8 mouse cellular contexts compared by ENCODE assay signal in genomic region chr11:67052321-67052952, GRCm38 (mm10). TPM values are rescaled to one million over a fixed set of nuclear protein-coding genes. Genes with fewer than 3 reads are reported as not detected.
A peak's percentile ranks its signal among the peaks of the same experiment; 100 is the strongest.
DNase-seq lines count a peak whose midpoint lies in the region; ATAC-seq and TF ChIP-seq lines count a peak whose summit lies in the region.

TSS of gene Adprm (minus strand) at chr11:67052594.
TSS of gene Sco1 (plus strand) at chr11:67052670.

- peak within 1 kb of the TSS; percentile 83 for H3K9ac ChIP-seq in heart, embryonic 11.5 days (ENCODE audit: low read depth, low read length)
- H3K9ac ChIP-seq in kidney, embryonic 16.5 days (replicated peaks; ENCODE audit: low read length): peak within 1 kb of the TSS; percentile 87
- peak within 1 kb of the TSS; percentile 94 for H3K9ac ChIP-seq in liver, adult 2 months (ENCODE audit: low read depth, low read length)

- peaks cover 28% of the 10 kb centered on the region for H3K4me1 ChIP-seq in erythroblast, embryonic 14.5 days (ENCODE audit: control insufficient read depth)
- H3K4me1 ChIP-seq in heart, embryonic 11.5 days (ENCODE audit: control insufficient read depth, insufficient read depth, low read length): peaks cover 8% of the 10 kb centered on the region; the same call in 1 of the 2 replicates
- H3K4me1 ChIP-seq in kidney, embryonic 16.5 days (ENCODE audit: insufficient read depth, low read length): peaks cover 9% of the 10 kb centered on the region
- H3K4me1 ChIP-seq in liver, adult 2 months (ENCODE audit: control insufficient read depth, insufficient read depth, low read length): peaks cover 17% of the 10 kb centered on the region

- H3ac ChIP-seq in C2C12 (ENCODE audit: control insufficient read depth, insufficient read length, low read depth): peak within 1 kb of the TSS; percentile 97
- peak within 1 kb of the TSS; percentile 38 for H3ac ChIP-seq in myocyte (ENCODE audit: control insufficient read depth, insufficient read length)

- WGBS in heart, embryonic 11.5 days (ENCODE audit: insufficient replicate concordance): under 1% methylated on average over 50 of the region's 50 CpGs
- under 1% methylated on average over 50 of the region's 50 CpGs for WGBS in kidney, embryonic 16.5 days
- WGBS in liver, adult 2 months: under 1% methylated on average over 50 of the region's 50 CpGs

- peak within 1 kb of the TSS; percentile 57; the same call in 1 of the 2 replicates for H3K27ac ChIP-seq in heart, embryonic 11.5 days (ENCODE audit: low read depth, low read length)
- H3K27ac ChIP-seq in kidney, embryonic 16.5 days (ENCODE audit: low read length): peak within 1 kb of the TSS; percentile 83
- peak within 1 kb of the TSS; percentile 92 for H3K27ac ChIP-seq in liver, adult 2 months (replicated peaks; ENCODE audit: insufficient read depth, low read depth, low read length)

- TF ChIP-seq POLR2A in brain, embryonic 14.5 days (IDR thresholded peaks at IDR 0.05; ENCODE audit: borderline replicate concordance, extremely low read depth, insufficient read depth, insufficient read length, poor library complexity, severe bottlenecking): peak; percentile 70; the same call in 1 of the 2 replicates
- peak; percentile 70 for TF ChIP-seq POLR2A in liver, adult 2 months (IDR thresholded peaks at IDR 0.05; ENCODE audit: extremely low read depth, insufficient read depth, low read length)
- TF ChIP-seq POLR2A in myocyte (IDR thresholded peaks at IDR 0.05; ENCODE audit: insufficient read length, low read depth): peak; percentile 99

- H3K4me2 ChIP-seq in heart, embryonic 11.5 days: peak within 1 kb of the TSS; percentile 68
- H3K4me2 ChIP-seq in kidney, embryonic 16.5 days (replicated peaks; ENCODE audit: low read depth, low read length): peak within 1 kb of the TSS; percentile 75
- H3K4me2 ChIP-seq in myocyte (ENCODE audit: low read depth): peak within 1 kb of the TSS; percentile 88

- no peak for TF ChIP-seq CTCF in C2C12 (IDR thresholded peaks at IDR 0.05; ENCODE audit: control insufficient read depth, insufficient read depth, insufficient read length)
- TF ChIP-seq CTCF in brain, embryonic 14.5 days (IDR thresholded peaks at IDR 0.05; ENCODE audit: borderline replicate concordance, extremely low read depth, insufficient read depth, insufficient read length): peak; percentile 44; the same call in 1 of the 2 replicates
- peak; percentile 20; the same call in 1 of the 2 replicates for TF ChIP-seq CTCF in liver, adult 2 months (IDR thresholded peaks at IDR 0.05; ENCODE audit: low read depth, low read length)

- H3K4me3 ChIP-seq in C2C12 (ENCODE audit: insufficient read depth, poor library complexity, severe bottlenecking) (peak within 1 kb of the TSS; percentile 89), myocyte (peak within 1 kb of the TSS; percentile 92)
- peak within 1 kb of the TSS; percentile 78 for H3K4me3 ChIP-seq in erythroblast, embryonic 14.5 days (replicated peaks)
- H3K4me3 ChIP-seq in heart, embryonic 11.5 days (ENCODE audit: low read depth, low read length): peak within 1 kb of the TSS; percentile 93
- H3K4me3 ChIP-seq in kidney, embryonic 16.5 days (ENCODE audit: low read length): peak within 1 kb of the TSS; percentile 93
- H3K4me3 ChIP-seq in liver, adult 2 months (ENCODE audit: insufficient read depth, low read depth, low read length): peak within 1 kb of the TSS; percentile 95

- H3K36me3 ChIP-seq in C2C12 (ENCODE audit: control insufficient read depth, insufficient read depth): peaks cover 34% of the 10 kb centered on the region
- peaks cover 25% of the 10 kb centered on the region for H3K36me3 ChIP-seq in erythroblast, embryonic 14.5 days (ENCODE audit: control insufficient read depth)
- H3K36me3 ChIP-seq in heart, embryonic 11.5 days (ENCODE audit: control insufficient read depth, insufficient read depth, low read length): peaks cover 11% of the 10 kb centered on the region; the same call in 1 of the 2 replicates
- H3K36me3 ChIP-seq in kidney, embryonic 16.5 days (ENCODE audit: insufficient read depth, low read length): peaks cover 18% of the 10 kb centered on the region
- H3K36me3 ChIP-seq in liver, adult 2 months (ENCODE audit: control insufficient read depth, insufficient read depth, low read length): peaks cover 18% of the 10 kb centered on the region
- peaks cover 18% of the 10 kb centered on the region for H3K36me3 ChIP-seq in myocyte (ENCODE audit: control insufficient read depth, insufficient read depth)
- peaks cover 6% of the 10 kb centered on the region for H3K36me3 ChIP-seq in splenic B cell, adult 2 months (ENCODE audit: control insufficient read depth, insufficient read depth, low read length, poor library complexity, severe bottlenecking)

- H3K27me3 ChIP-seq in C2C12 (ENCODE audit: control insufficient read depth, insufficient read depth, insufficient read length) (no peaks in the 10 kb centered on the region), myocyte (ENCODE audit: control insufficient read depth, insufficient read depth, insufficient read length) (no peaks in the 10 kb centered on the region)
- no peaks in the 10 kb centered on the region for H3K27me3 ChIP-seq in erythroblast, embryonic 14.5 days (ENCODE audit: control insufficient read depth)
- no peaks in the 10 kb centered on the region for H3K27me3 ChIP-seq in heart, embryonic 11.5 days (ENCODE audit: control insufficient read depth, insufficient read depth, low read length)
- no peaks in the 10 kb centered on the region for H3K27me3 ChIP-seq in kidney, embryonic 16.5 days (ENCODE audit: insufficient read depth, low read length)
- H3K27me3 ChIP-seq in liver, adult 2 months (ENCODE audit: control insufficient read depth, insufficient read depth, low read length): no peaks in the 10 kb centered on the region
- no peaks in the 10 kb centered on the region for H3K27me3 ChIP-seq in splenic B cell, adult 2 months (ENCODE audit: control insufficient read depth, insufficient read depth, low read length, poor library complexity, severe bottlenecking)

- H3K79me2 ChIP-seq in C2C12 (ENCODE audit: control insufficient read depth, insufficient read depth): peaks cover 57% of the 10 kb centered on the region
- peaks cover 13% of the 10 kb centered on the region; the same call in 1 of the 2 replicates for H3K79me2 ChIP-seq in liver, adult 2 months (ENCODE audit: control insufficient read depth, insufficient read depth, low read length)
- H3K79me2 ChIP-seq in myocyte (ENCODE audit: control insufficient read depth, insufficient read depth): peaks cover 36% of the 10 kb centered on the region

- ATAC-seq in heart, embryonic 11.5 days (replicated peaks; ENCODE audit: insufficient number of reproducible peaks, low FRiP score, low TSS enrichment): peak; percentile 89
- peak; percentile 98 for ATAC-seq in kidney, embryonic 16.5 days (ENCODE audit: low FRiP score, low TSS enrichment)

- DNase-seq in brain, embryonic 14.5 days (ENCODE audit: low read depth): peak; percentile 95
- DNase-seq in liver, adult 2 months (ENCODE audit: extremely low read depth, low read depth, low spot score): peak; percentile 93
- peak; percentile 79 for DNase-seq in splenic B cell, adult 2 months (ENCODE audit: low read depth, low spot score)

- H3K79me3 ChIP-seq in C2C12 (ENCODE audit: low read depth): peaks cover 21% of the 10 kb centered on the region

- no peaks in the 10 kb centered on the region for H3K9me3 ChIP-seq in erythroblast, embryonic 14.5 days (ENCODE audit: control insufficient read depth, low read length)
- H3K9me3 ChIP-seq in heart, embryonic 11.5 days (replicated peaks; ENCODE audit: control insufficient read depth, low read length): no peaks in the 10 kb centered on the region
- no peaks in the 10 kb centered on the region for H3K9me3 ChIP-seq in kidney, embryonic 16.5 days (ENCODE audit: low read length)

TF ChIP-seq in C2C12, 6 proteins besides CTCF, POLR2A, EP300 and RAD21:
- TF ChIP-seq MYOD1 (IDR thresholded peaks at IDR 0.05; ENCODE audit: control insufficient read depth, insufficient read length, low read depth) (no peak), FOSL1 (IDR thresholded peaks at IDR 0.05; ENCODE audit: insufficient read depth, low read length, poor library complexity, severe bottlenecking) (no peak), CEBPB (IDR thresholded peaks at IDR 0.05; ENCODE audit: low read depth) (no peak), MAX (IDR thresholded peaks at IDR 0.05) (no peak), MYOG (IDR thresholded peaks at IDR 0.05; ENCODE audit: control insufficient read depth, extremely low read depth, insufficient read length) (no peak)

TF ChIP-seq in myocyte, 11 proteins besides CTCF, POLR2A, EP300 and RAD21 (continues in another document):
- TF ChIP-seq MYOD1 (IDR thresholded peaks at IDR 0.05; ENCODE audit: control insufficient read depth in 1 of 3, insufficient read length in 2 of 3, low read depth in 2 of 3): peak in 1 of 3 experiments; percentile 23
- TF ChIP-seq POLR2AphosphoS2 (IDR thresholded peaks at IDR 0.05; ENCODE audit: insufficient read length, low read depth): peak; percentile 91
- no peak for TF ChIP-seq CEBPB (IDR thresholded peaks at IDR 0.05; ENCODE audit: insufficient read depth, poor library complexity, severe bottlenecking)
- peak; percentile 74 for TF ChIP-seq E2F4 (IDR thresholded peaks at IDR 0.05; ENCODE audit: insufficient read depth)
- TF ChIP-seq REST (IDR thresholded peaks at IDR 0.05; ENCODE audit: insufficient read depth, insufficient read length): no peak
- no peak for TF ChIP-seq MAX (IDR thresholded peaks at IDR 0.05; ENCODE audit: low read depth)
- TF ChIP-seq USF1 (IDR thresholded peaks at IDR 0.05; ENCODE audit: low read depth): no peak
- TF ChIP-seq MYOG (IDR thresholded peaks at IDR 0.05; ENCODE audit: control insufficient read depth in 1 of 3, insufficient read depth in 1 of 3, insufficient read length in 2 of 3, low read depth in 2 of 3): no peak

RNA-seq across cellular contexts. Expression of gene Adprm, which starts in this region (rescaled TPM):
- polyA plus RNA-seq in C2C12 (2012; fragmentation: generic; extraction: Trizol) (12.4 TPM), myocyte (2012; fragmentation: generic; extraction: Trizol) (13.1 TPM)
- 28.8 and 33.5 TPM in 2 replicates for polyA plus RNA-seq in brain, embryonic 14.5 days (2012; rRNA removed)
- polyA plus RNA-seq in erythroblast, embryonic 14.5 days (2012): 0.11 and 0.21 TPM in 2 replicates
- polyA plus RNA-seq in heart, embryonic 11.5 days (2014; fragmentation: Nextera tagmentation; extraction: Ambion mirVana): 18.9 and 21.2 TPM in 2 replicates
- 29.9 TPM in 2 replicates for polyA plus RNA-seq in kidney, embryonic 16.5 days (2015; fragmentation: Nextera tagmentation; extraction: Ambion mirVana)
- total RNA-seq in liver, adult 2 months (2014; rRNA removed): 25.2 and 36.5 TPM in 2 replicates
- 10.8 and 14.0 TPM in 2 replicates for polyA plus RNA-seq in liver, adult 2 months (2012; rRNA removed)

RNA-seq across cellular contexts. Expression of gene Sco1, which starts in this region (rescaled TPM):
- polyA plus RNA-seq in C2C12 (2012; fragmentation: generic; extraction: Trizol) (8.3 TPM), myocyte (2012; fragmentation: generic; extraction: Trizol) (14.7 TPM)
- 5.6 and 7.5 TPM in 2 replicates for polyA plus RNA-seq in brain, embryonic 14.5 days (2012; rRNA removed)
- polyA plus RNA-seq in erythroblast, embryonic 14.5 days (2012): 0.03 and 0.09 TPM in 2 replicates
- polyA plus RNA-seq in heart, embryonic 11.5 days (2014; fragmentation: Nextera tagmentation; extraction: Ambion mirVana): 24.2 and 24.9 TPM in 2 replicates
- 16.3 and 17.7 TPM in 2 replicates for polyA plus RNA-seq in kidney, embryonic 16.5 days (2015; fragmentation: Nextera tagmentation; extraction: Ambion mirVana)
- 10.5 and 11.5 TPM in 2 replicates for total RNA-seq in liver, adult 2 months (2014; rRNA removed)
- 4.8 and 5.5 TPM in 2 replicates for polyA plus RNA-seq in liver, adult 2 months (2012; rRNA removed)

Comparison
In these comparisons a context has a peak if more than half of its experiments do, and no peak if none do; other contexts are left out.
1. Peak in every context shown above with its lines: DNase-seq, ATAC-seq, H3K4me3 ChIP-seq and H3K27ac ChIP-seq.